Mouse (Mus musculus) embryonic facial prominence, embryonic 14.5 days (tissue): ENCODE results near the gene Rb1. TPM values are rescaled to one million over a fixed set of nuclear protein-coding genes. Genes with fewer than 3 reads are reported as not detected.

Experiments used
- ATAC-seq: fragments of 200-750 bp; cut with Nextera tagmentation; 2 replicates; pipeline ENCODE4 v1.8.0; 2017; ENCODE audit warnings: low read depth, moderate number of reproducible peaks, moderate TSS enrichment
- DNase-seq: peaks from one replicate; pipeline ENCODE4 v3.0.0-alpha.2; 2015; ENCODE audit warnings: low spot score
- H3K27ac ChIP-seq: fragments of 300-500 bp; sonication (generic); replicated peaks from 2 replicates; pipeline ENCODE4 v1.5.1; 2014; ENCODE audit warnings: low read depth, mild to moderate bottlenecking, low read length, moderate library complexity
- H3K27me3 ChIP-seq: fragments of 300-500 bp; sonication (generic); replicated peaks from 2 replicates; pipeline ENCODE4 v1.6.1; 2014; ENCODE audit warnings: low read length; ENCODE audit not compliant: control insufficient read depth, insufficient read depth
- H3K36me3 ChIP-seq: fragments of 300-500 bp; sonication (generic); 2 replicates; pipeline ENCODE4 v1.6.1; 2014; ENCODE audit warnings: low read length, mixed read lengths; ENCODE audit not compliant: control insufficient read depth, insufficient read depth
- H3K4me1 ChIP-seq: fragments of 300-500 bp; sonication (generic); 2 replicates; pipeline ENCODE4 v1.6.1; 2014; ENCODE audit warnings: antibody characterized with exemption, low read length; ENCODE audit not compliant: control insufficient read depth, insufficient read depth
- H3K4me2 ChIP-seq: fragments of 300-500 bp; sonication (generic); 2 replicates; pipeline ENCODE4 v1.6.1; 2014; ENCODE audit warnings: low read depth, mild to moderate bottlenecking, low read length, moderate library complexity, mixed read lengths
- H3K4me3 ChIP-seq: fragments of 300-500 bp; sonication (generic); 2 replicates; pipeline ENCODE4 v1.5.1; 2014; ENCODE audit warnings: low read depth, mild to moderate bottlenecking, low read length
- H3K9ac ChIP-seq: fragments of 300-500 bp; sonication (generic); 2 replicates; pipeline ENCODE4 v1.6.1; 2014; ENCODE audit warnings: low read depth, mild to moderate bottlenecking, low read length, moderate library complexity, mixed read lengths
- H3K9me3 ChIP-seq: fragments of 300-500 bp; sonication (generic); 2 replicates; pipeline ENCODE4 v1.6.1; 2016; ENCODE audit warnings: low read length; ENCODE audit not compliant: control insufficient read depth
- WGBS: fragments of 180-500 bp; shearing (Covaris S2); extraction: QIAGEN DNeasy Blood & Tissue Kit; methylation state at CpG from one replicate; pipeline ENCODE4 v1.1.7; 2014; 5-methylcytosine and 5-hydroxymethylcytosine counted together
- polyA plus RNA-seq: library from polyadenylated mRNA; unstranded; fragments of >200 nt; fragmentation: Nextera tagmentation; extraction: Ambion mirVana; gene quantifications from 2 replicates; pipeline ENCODE4 v1.2.1, GENCODE M21; 2014

The Rb1 gene
- polyA plus RNA-seq, 1 experiment from 2014 or later = 30.1 TPM

- no peak for ATAC-seq
- WGBS = 95% methylated on average over 4 of the region's 4 CpGs
Observed at GRCm38 (mm10) chr14:73345614-73346013, 20.0 kb upstream of the Rb1 start.

GRCm38 (mm10) chr14:73340051-73340755 is 14.6 kb upstream of the Rb1 start:
- H3K27me3 ChIP-seq = no peaks in the 10 kb centered on the region
- H3K4me1 ChIP-seq = no peaks in the 10 kb centered on the region
- no peaks in the 10 kb centered on the region for H3K9me3 ChIP-seq
- ATAC-seq (no peak), DNase-seq (no peak)
- 46% methylated on average over 6 of the region's 6 CpGs for WGBS
- no peak overlapping the region for H3K9ac ChIP-seq
- no peak overlapping the region for H3K4me2 ChIP-seq
- no peaks in the 10 kb centered on the region for H3K36me3 ChIP-seq
- no peak overlapping the region for H3K27ac ChIP-seq
- H3K4me3 ChIP-seq = no peak overlapping the region

More at GRCm38 (mm10) chr14:73345614-73346013, 20.0 kb upstream of the Rb1 start:
- DNase-seq = no peak
- no peaks in the 10 kb centered on the region for H3K27me3 ChIP-seq
- no peak overlapping the region for H3K4me2 ChIP-seq
- no peaks in the 10 kb centered on the region for H3K36me3 ChIP-seq
- H3K9me3 ChIP-seq = no peaks in the 10 kb centered on the region
- H3K4me1 ChIP-seq = no peaks in the 10 kb centered on the region
- H3K4me3 ChIP-seq = no peak overlapping the region
- H3K27ac ChIP-seq = no peak overlapping the region
- H3K9ac ChIP-seq = no peak overlapping the region

DNA sequence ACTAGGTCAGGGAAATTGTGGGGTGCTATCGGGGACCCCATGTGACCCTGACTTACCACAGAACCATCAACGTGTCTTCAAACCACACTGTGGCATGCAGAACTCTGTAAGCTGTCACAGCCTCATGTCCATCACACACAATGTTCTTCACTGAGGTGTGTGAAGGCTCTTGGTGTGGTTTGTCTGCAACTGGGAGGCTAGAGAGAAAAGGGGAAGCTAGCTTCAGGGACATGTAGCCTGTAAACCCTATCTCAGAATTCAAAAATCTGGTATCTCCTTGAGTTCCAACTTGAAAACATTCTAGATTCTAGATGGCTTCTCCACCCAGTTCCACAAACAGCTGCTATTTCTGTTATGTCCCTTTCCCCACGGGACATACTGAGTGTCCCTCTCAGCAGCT is 14.0 kb upstream of the Rb1 start:
- Histone ChIP-seq H3K4me1 (no peaks in the 10 kb centered on the region), H3K4me2 (no peak overlapping the region), H3K27me3 (no peaks in the 10 kb centered on the region), H3K36me3 (no peaks in the 10 kb centered on the region), H3K9me3 (no peaks in the 10 kb centered on the region), H3K9ac (no peak overlapping the region), H3K4me3 (no peak overlapping the region), H3K27ac (no peak overlapping the region)
- WGBS = 71% methylated on average over 3 of the region's 3 CpGs
- no peak for DNase-seq
- no peak for ATAC-seq

GRCm38 (mm10) chr14:73336316-73337080 is 10.9 kb upstream of the Rb1 start:
- Histone ChIP-seq H3K27me3 (no peaks in the 10 kb centered on the region), H3K4me2 (no peak overlapping the region), H3K27ac (no peak overlapping the region), H3K4me3 (no peak overlapping the region), H3K36me3 (no peaks in the 10 kb centered on the region), H3K9me3 (no peaks in the 10 kb centered on the region), H3K4me1 (no peaks in the 10 kb centered on the region), H3K9ac (no peak overlapping the region)
- WGBS = 70% methylated on average over 6 of the region's 6 CpGs
- no peak for DNase-seq
- ATAC-seq = no peak

DNA sequence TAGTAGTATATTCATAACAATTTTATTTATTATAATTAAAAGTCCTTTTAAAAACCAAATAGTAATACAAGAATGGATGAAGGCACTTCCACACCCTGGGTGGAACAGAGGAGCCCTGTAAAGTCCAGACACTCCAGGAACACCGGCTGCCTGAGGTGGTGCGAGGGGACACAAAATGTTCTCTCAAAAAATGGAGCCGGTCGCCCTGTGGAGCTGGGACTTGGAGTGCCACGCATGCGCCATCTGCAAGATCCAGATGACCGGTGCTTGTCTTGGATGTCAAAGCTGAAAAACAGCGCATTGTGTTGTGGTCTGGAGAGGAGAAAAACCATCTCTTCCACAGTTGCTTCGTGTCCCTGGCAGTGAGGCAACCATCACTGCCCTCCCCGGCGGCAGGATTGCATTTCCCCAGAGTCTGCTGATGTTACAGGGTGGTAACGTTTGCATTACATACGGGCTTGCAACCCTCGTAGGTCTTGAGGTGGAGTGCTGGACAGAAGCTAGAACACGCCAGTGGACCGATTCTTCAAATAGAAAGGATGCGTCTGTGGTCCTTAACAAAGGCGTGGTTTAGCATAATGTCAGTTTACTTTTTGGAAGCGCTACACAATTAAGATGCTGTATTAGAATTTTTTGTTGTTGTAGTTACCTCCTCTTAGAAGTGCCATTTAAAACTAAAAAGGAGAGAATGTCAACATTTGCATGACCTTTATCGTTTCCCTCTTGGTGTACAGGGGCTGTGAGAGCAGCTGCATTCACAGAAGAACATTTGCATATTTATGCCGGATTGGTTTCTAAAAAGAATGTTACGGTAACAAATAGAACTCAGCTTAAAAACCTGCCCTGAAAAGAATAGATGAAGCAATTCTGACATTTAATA is 9.5 kb upstream of the Rb1 start:
- Histone ChIP-seq H3K9ac (no peak overlapping the region), H3K36me3 (no peaks in the 10 kb centered on the region), H3K4me1 (no peaks in the 10 kb centered on the region), H3K4me2 (no peak overlapping the region), H3K9me3 (0 out of 2 replicates have a peak, but pooled peaks cover 1% of the 10 kb centered on the region), H3K4me3 (no peak overlapping the region), H3K27me3 (no peaks in the 10 kb centered on the region), H3K27ac (no peak overlapping the region)
- WGBS = 82% methylated on average over 22 of the region's 22 CpGs
- ATAC-seq (no peak), DNase-seq (no peak)

GRCm38 (mm10) chr14:73333880-73334279 is 8.3 kb upstream of the Rb1 start:
- WGBS = 86% methylated on average over 3 of the region's 3 CpGs
- DNase-seq = no peak
- ATAC-seq = no peak

DNA sequence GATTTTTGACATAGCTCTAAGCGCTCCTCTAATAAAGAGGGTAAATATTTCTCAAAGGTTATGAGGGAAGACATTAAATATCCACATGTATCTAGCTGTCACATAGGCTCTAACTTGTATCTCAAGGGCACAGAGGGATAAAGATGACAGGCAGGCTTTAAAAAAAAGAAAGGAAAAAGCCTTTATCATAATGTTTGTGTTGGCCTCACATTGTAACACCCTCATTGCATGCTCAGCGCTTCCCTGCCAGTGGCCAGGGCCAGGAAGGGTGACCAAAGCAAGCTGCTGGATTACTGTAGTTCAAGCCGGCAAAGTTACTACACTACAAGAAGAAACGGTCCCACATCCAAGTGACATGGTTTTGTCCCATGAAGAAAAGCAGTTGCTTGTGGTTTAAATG is 5.8 kb upstream of the Rb1 start:
- no peak overlapping the region for H3K9ac ChIP-seq
- no peak for ATAC-seq
- no peaks in the 10 kb centered on the region for H3K36me3 ChIP-seq
- no peaks in the 10 kb centered on the region for H3K4me1 ChIP-seq
- H3K27ac ChIP-seq = no peak overlapping the region
- 0 out of 2 replicates have a peak, but pooled peaks cover 6% of the 10 kb centered on the region for H3K9me3 ChIP-seq
- no peak overlapping the region for H3K4me2 ChIP-seq
- no peak overlapping the region for H3K4me3 ChIP-seq
- DNase-seq = no peak
- no peaks in the 10 kb centered on the region for H3K27me3 ChIP-seq
- WGBS = 90% methylated on average over 4 of the region's 4 CpGs

More at GRCm38 (mm10) chr14:73333880-73334279, 8.3 kb upstream of the Rb1 start:
- Histone ChIP-seq H3K4me3 (no peak overlapping the region), H3K27ac (no peak overlapping the region), H3K27me3 (no peaks in the 10 kb centered on the region), H3K4me1 (no peaks in the 10 kb centered on the region), H3K4me2 (no peak overlapping the region), H3K36me3 (no peaks in the 10 kb centered on the region), H3K9me3 (0 out of 2 replicates have a peak, but pooled peaks cover 6% of the 10 kb centered on the region), H3K9ac (no peak overlapping the region)

- Histone ChIP-seq H3K27ac (no peak overlapping the region), H3K4me3 (no peak overlapping the region), H3K9ac (no peak overlapping the region), H3K36me3 (no peaks in the 10 kb centered on the region), H3K9me3 (0 out of 2 replicates have a peak, but pooled peaks cover 6% of the 10 kb centered on the region), H3K4me2 (no peak overlapping the region), H3K4me1 (no peaks in the 10 kb centered on the region), H3K27me3 (no peaks in the 10 kb centered on the region)
- ATAC-seq (no peak), DNase-seq (no peak)
- 87% methylated on average over 2 of the region's 2 CpGs for WGBS
Observed at GRCm38 (mm10) chr14:73329871-73330270, 4.2 kb upstream of the Rb1 start.
